Mouse (Mus musculus): ENCODE measurements around the gene Znfx1.
"Not testable (repeated sequence)": the region's sequence is repeated elsewhere in the genome, so short reads cannot be mapped to it uniquely, and the experiment has no call there.

The Znfx1 gene

GRCm38 (mm10) chr2:167048698-167049358, 14.0 kb downstream of the Znfx1 start:
- DNase-seq (ENCODE audit: low spot score), result no peak

- no peak for DNase-seq (ENCODE audit: low spot score)
Measured at GRCm38 (mm10) chr2:167048223-167048622, 14.6 kb downstream of the Znfx1 start.

GRCm38 (mm10) chr2:167043400-167044121, 19.3 kb downstream of the Znfx1 start:
- peak; percentile 94 for DNase-seq (ENCODE audit: low spot score)

- peak; percentile 29 for DNase-seq (ENCODE audit: low spot score)
Measured at GRCm38 (mm10) chr2:167039386-167039785, 23.4 kb downstream of the Znfx1 start.

- no peak for DNase-seq (ENCODE audit: low spot score)
Measured at GRCm38 (mm10) chr2:167038716-167039115, 24.1 kb downstream of the Znfx1 start.

GRCm38 (mm10) chr2:167038297-167038696, 24.5 kb downstream of the Znfx1 start:
- no peak for DNase-seq (ENCODE audit: low spot score)

- no peak for DNase-seq (ENCODE audit: low spot score)
Measured at GRCm38 (mm10) chr2:167037710-167038109, 25.1 kb downstream of the Znfx1 start.

GRCm38 (mm10) chr2:167030507-167030906, 32.3 kb downstream of the Znfx1 start:
- no peak for DNase-seq (ENCODE audit: low spot score)

- no peak for DNase-seq (ENCODE audit: low spot score)
Measured at GRCm38 (mm10) chr2:167028553-167028952, 34.3 kb downstream of the Znfx1 start.

- DNase-seq (ENCODE audit: low spot score), result no peak
Measured at GRCm38 (mm10) chr2:167019396-167019795, 43.4 kb downstream of the Znfx1 start.

GRCm38 (mm10) chr2:167015382-167015718, 47.5 kb downstream of the Znfx1 start:
- DNase-seq (ENCODE audit: low spot score), result no peak

- DNase-seq (ENCODE audit: low spot score), result peak; percentile 91
Measured at GRCm38 (mm10) chr2:167014702-167015381, 48.0 kb downstream of the Znfx1 start, which contains the start of gene Ddx27. Ddx27 (plus strand) TSS chr2:167015193.

- DNase-seq (ENCODE audit: low spot score), result no peak
Measured at GRCm38 (mm10) chr2:167010546-167010945, 52.3 kb downstream of the Znfx1 start.

GRCm38 (mm10) chr2:167009483-167009882, 53.3 kb downstream of the Znfx1 start:
- no peak for DNase-seq (ENCODE audit: low spot score)

GRCm38 (mm10) chr2:167007565-167007964, 55.2 kb downstream of the Znfx1 start:
- not testable (repeated sequence) for DNase-seq (ENCODE audit: low spot score)

GRCm38 (mm10) chr2:167007001-167007491, 55.8 kb downstream of the Znfx1 start:
- no peak for DNase-seq (ENCODE audit: low spot score)

GRCm38 (mm10) chr2:167006355-167006754, 56.5 kb downstream of the Znfx1 start:
- no peak for DNase-seq (ENCODE audit: low spot score)

GRCm38 (mm10) chr2:167004099-167004854, 58.5 kb downstream of the Znfx1 start:
- peak; percentile 74 for DNase-seq (ENCODE audit: low spot score)

- no peak for DNase-seq (ENCODE audit: low spot score)
Measured at GRCm38 (mm10) chr2:167001486-167001885, 61.3 kb downstream of the Znfx1 start.

- DNase-seq (ENCODE audit: low spot score), result no peak
Measured at GRCm38 (mm10) chr2:166996533-166996894, 66.3 kb downstream of the Znfx1 start.

GRCm38 (mm10) chr2:166995796-166996532, 66.9 kb downstream of the Znfx1 start, which contains the start of gene Stau1:
Stau1 (minus strand) TSS chr2:166996299.
- peak; percentile 93 for DNase-seq (ENCODE audit: low spot score)
